9 mouse cellular contexts compared by ENCODE assay signal in the genomic region with DNA sequence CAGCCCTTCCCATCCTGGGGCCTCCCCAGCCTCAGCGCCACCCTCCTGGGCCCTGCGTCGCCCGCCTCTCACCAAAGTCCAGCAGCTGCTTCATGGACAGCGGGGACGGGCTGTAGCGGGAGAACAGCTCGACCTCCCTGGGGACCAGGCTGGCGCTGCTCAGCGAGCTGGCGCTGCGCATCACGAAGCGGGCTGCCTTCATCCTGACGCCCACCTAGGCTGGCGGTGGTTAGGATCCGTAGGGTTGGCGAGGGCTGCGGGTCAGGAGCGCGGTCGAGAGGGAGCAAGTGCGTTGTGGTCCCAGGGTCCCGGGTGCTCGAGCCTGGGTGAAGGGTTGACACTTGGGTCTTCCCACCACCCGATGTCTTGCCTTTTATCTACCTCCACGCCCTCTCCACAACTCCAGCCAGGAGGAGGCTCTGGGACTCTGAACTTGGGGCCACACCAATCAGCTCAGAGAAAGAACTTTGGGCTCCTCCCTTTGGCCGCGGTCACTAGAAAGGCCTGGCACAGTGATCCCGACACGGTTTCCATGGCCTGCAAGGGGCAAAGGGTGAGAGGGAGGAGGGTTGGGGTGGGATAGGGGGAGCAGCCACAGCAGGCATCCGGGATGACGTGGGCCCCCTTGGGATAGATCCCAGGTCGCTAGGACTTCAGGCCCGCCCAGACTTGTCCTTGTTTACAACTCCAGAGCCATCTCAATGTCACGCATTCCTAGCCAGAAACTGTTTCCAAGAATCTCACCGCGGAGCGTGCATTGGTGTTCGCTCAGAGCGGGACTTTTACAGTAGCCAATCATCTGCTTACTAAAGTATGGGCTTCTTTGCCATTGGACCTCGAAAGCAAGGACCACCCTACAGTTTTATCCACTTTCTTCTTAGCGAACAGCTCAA. TPM values are rescaled to one million over a fixed set of nuclear protein-coding genes. Genes with fewer than 3 reads are reported as not detected.
DNase-seq lines count a peak whose midpoint lies in the region; ATAC-seq and TF ChIP-seq lines count a peak whose summit lies in the region.
"Had no signal": no experiment of that assay in that cellular context is flagged by ENCODE, and none has a peak within 500 bp of the region (broad histone marks: within the 10 kb centered on the region; RNA-seq: fewer than 3 reads in every experiment).

A gene (minus strand): TSS at position 349 of the 893 bp plus-strand sequence.

- WGBS in forebrain, embryonic 11.5 days: 2% methylated on average over 42 of the region's 43 CpGs
- WGBS in heart, embryonic 13.5 days: under 1% methylated on average over 43 of the region's 43 CpGs
- WGBS in kidney, postnatal 0 days: 2% methylated on average over 43 of the region's 43 CpGs
- WGBS in limb, embryonic 15.5 days: under 1% methylated on average over 43 of the region's 43 CpGs
- WGBS in thymus, adult 2 months: 11% methylated on average over 43 of the region's 43 CpGs

- peak; percentile 88 for ATAC-seq in forebrain, embryonic 11.5 days (replicated peaks; ENCODE audit: low FRiP score)
- peak; percentile 90 for ATAC-seq in heart, embryonic 13.5 days (ENCODE audit: extremely low read depth, insufficient number of reproducible peaks, low FRiP score, low TSS enrichment)
- ATAC-seq in kidney, postnatal 0 days (replicated peaks; ENCODE audit: low FRiP score, low read depth): peak; percentile 99
- ATAC-seq in limb, embryonic 15.5 days (ENCODE audit: insufficient number of reproducible peaks, low FRiP score, low TSS enrichment, low read depth): peak; percentile 89

- H3K36me3 ChIP-seq in forebrain, embryonic 11.5 days (ENCODE audit: control insufficient read depth, insufficient read depth, low read length): no peaks in the 10 kb centered on the region
- peaks cover 20% of the 10 kb centered on the region for H3K36me3 ChIP-seq in heart, embryonic 13.5 days
- H3K36me3 ChIP-seq in kidney, postnatal 0 days (ENCODE audit: insufficient read depth, low read length): peaks cover 4% of the 10 kb centered on the region; the same call in 1 of the 2 replicates
- H3K36me3 ChIP-seq in limb, embryonic 15.5 days: no peaks in the 10 kb centered on the region
- H3K36me3 ChIP-seq in myocyte (ENCODE audit: control insufficient read depth, insufficient read depth): no peaks in the 10 kb centered on the region
- no peaks in the 10 kb centered on the region for H3K36me3 ChIP-seq in thymus, adult 2 months (ENCODE audit: control insufficient read depth, insufficient read depth, low read length)

- H3ac ChIP-seq in myocyte (ENCODE audit: control insufficient read depth, insufficient read length): peak within 1 kb of the TSS; percentile 6

- H3K9ac ChIP-seq in forebrain, embryonic 11.5 days (ENCODE audit: low read length): peak within 1 kb of the TSS; percentile 61
- H3K9ac ChIP-seq in heart, embryonic 13.5 days: peak within 1 kb of the TSS; percentile 94
- peak within 1 kb of the TSS; percentile 78 for H3K9ac ChIP-seq in kidney, postnatal 0 days (ENCODE audit: low read depth, low read length)
- H3K9ac ChIP-seq in limb, embryonic 15.5 days: peak within 1 kb of the TSS; percentile 39

- H3K27ac ChIP-seq in forebrain, embryonic 11.5 days (ENCODE audit: low read depth, low read length): no peak within 1 kb of the TSS
- peak within 1 kb of the TSS; percentile 93 for H3K27ac ChIP-seq in heart, embryonic 13.5 days (replicated peaks)
- H3K27ac ChIP-seq in kidney, postnatal 0 days: peak within 1 kb of the TSS; percentile 92
- peak within 1 kb of the TSS; percentile 61 for H3K27ac ChIP-seq in limb, embryonic 15.5 days
- H3K27ac ChIP-seq in thymus, adult 2 months (ENCODE audit: control insufficient read depth, insufficient read depth, low read length): no peak within 1 kb of the TSS

- peak within 1 kb of the TSS; percentile 94 for H3K4me2 ChIP-seq in forebrain, embryonic 11.5 days (ENCODE audit: low read depth, low read length, severe bottlenecking)
- peak within 1 kb of the TSS; percentile 82 for H3K4me2 ChIP-seq in heart, embryonic 13.5 days
- peak within 1 kb of the TSS; percentile 94 for H3K4me2 ChIP-seq in kidney, postnatal 0 days (ENCODE audit: low read length)
- H3K4me2 ChIP-seq in limb, embryonic 15.5 days: peak within 1 kb of the TSS; percentile 98
- peak within 1 kb of the TSS; percentile 93 for H3K4me2 ChIP-seq in myocyte (ENCODE audit: low read depth)

- no peaks in the 10 kb centered on the region for H3K27me3 ChIP-seq in forebrain, embryonic 11.5 days (ENCODE audit: control insufficient read depth, insufficient read depth, low read length)
- H3K27me3 ChIP-seq in heart, embryonic 13.5 days (replicated peaks): no peaks in the 10 kb centered on the region
- no peaks in the 10 kb centered on the region for H3K27me3 ChIP-seq in kidney, postnatal 0 days (ENCODE audit: insufficient read depth, low read length)
- no peaks in the 10 kb centered on the region for H3K27me3 ChIP-seq in limb, embryonic 15.5 days
- H3K27me3 ChIP-seq in myocyte (ENCODE audit: control insufficient read depth, insufficient read depth, insufficient read length): no peaks in the 10 kb centered on the region
- H3K27me3 ChIP-seq in thymus, adult 2 months (ENCODE audit: control insufficient read depth, insufficient read depth, low read length): peaks cover 3% of the 10 kb centered on the region; the same call in 1 of the 2 replicates
- H3K27me3 ChIP-seq: CH12.LX had no signal

- peak within 1 kb of the TSS; percentile 43 for H3K4me3 ChIP-seq in forebrain, embryonic 11.5 days (ENCODE audit: low read depth, low read length)
- peak within 1 kb of the TSS; percentile 64 for H3K4me3 ChIP-seq in heart, embryonic 13.5 days
- peak within 1 kb of the TSS; percentile 65 for H3K4me3 ChIP-seq in kidney, postnatal 0 days (replicated peaks; ENCODE audit: low read depth, low read length)
- H3K4me3 ChIP-seq in limb, embryonic 15.5 days: peak within 1 kb of the TSS; percentile 55
- peak within 1 kb of the TSS; percentile 40 for H3K4me3 ChIP-seq in myocyte
- H3K4me3 ChIP-seq in thymus, adult 2 months (ENCODE audit: control insufficient read depth, insufficient read depth, low read length): peak within 1 kb of the TSS; percentile 29

- TF ChIP-seq CTCF in kidney, postnatal 0 days (IDR thresholded peaks at IDR 0.05; ENCODE audit: low read depth): peak; percentile 25; the same call in 1 of the 2 replicates
- TF ChIP-seq CTCF in thymus, adult 2 months (IDR thresholded peaks at IDR 0.05; ENCODE audit: borderline replicate concordance, control insufficient read depth, extremely low read depth, insufficient read depth, low read length, poor library complexity): no peak

- no peaks in the 10 kb centered on the region for H3K9me3 ChIP-seq in forebrain, embryonic 11.5 days (ENCODE audit: control insufficient read depth, low read length)
- H3K9me3 ChIP-seq in heart, embryonic 13.5 days: no peaks in the 10 kb centered on the region
- H3K9me3 ChIP-seq in kidney, postnatal 0 days (replicated peaks; ENCODE audit: low read length): no peaks in the 10 kb centered on the region
- H3K9me3 ChIP-seq in limb, embryonic 15.5 days: no peaks in the 10 kb centered on the region

- peak; percentile 65 for TF ChIP-seq POLR2A in myocyte (IDR thresholded peaks at IDR 0.05; ENCODE audit: insufficient read length, low read depth)
- no peak for TF ChIP-seq POLR2A in thymus, adult 2 months (IDR thresholded peaks at IDR 0.05; ENCODE audit: control insufficient read depth, extremely low read depth, insufficient read depth, low read length, poor library complexity)

- peaks cover 4% of the 10 kb centered on the region; the same call in 1 of the 2 replicates for H3K4me1 ChIP-seq in forebrain, embryonic 11.5 days (replicated peaks; ENCODE audit: control insufficient read depth, insufficient read depth, low read length)
- peaks cover 15% of the 10 kb centered on the region; the same call in 1 of the 2 replicates for H3K4me1 ChIP-seq in heart, embryonic 13.5 days
- no peaks in the 10 kb centered on the region for H3K4me1 ChIP-seq in kidney, postnatal 0 days (replicated peaks; ENCODE audit: insufficient read depth, low read length)
- peaks cover 11% of the 10 kb centered on the region for H3K4me1 ChIP-seq in limb, embryonic 15.5 days
- no peaks in the 10 kb centered on the region for H3K4me1 ChIP-seq in thymus, adult 2 months (replicated peaks; ENCODE audit: control insufficient read depth, insufficient read depth, low read length)

- H3K79me2 ChIP-seq in myocyte (ENCODE audit: control insufficient read depth, insufficient read depth): no peaks in the 10 kb centered on the region

- peak; percentile 94 for DNase-seq in 3134 (ENCODE audit: extremely low read depth, insufficient read length, low spot score)
- DNase-seq in brain, embryonic 18.5 days (ENCODE audit: low read depth, low spot score): peak; percentile 59
- peak; percentile 69 for DNase-seq in forebrain, embryonic 11.5 days (ENCODE audit: low spot score)
- DNase-seq in kidney, postnatal 0 days (ENCODE audit: low spot score): peak; percentile 97
- DNase-seq in thymus, adult 2 months: peak; percentile 1

TF ChIP-seq in myocyte, 11 proteins besides CTCF, POLR2A, EP300 and RAD21:
- TF ChIP-seq MYOD1 (IDR thresholded peaks at IDR 0.05; ENCODE audit: control insufficient read depth in 1 of 3, insufficient read length in 2 of 3, low read depth in 2 of 3): peak in 2 of 3 experiments; percentile 33 to 75
- TF ChIP-seq TCF3 (IDR thresholded peaks at IDR 0.05; ENCODE audit: insufficient read length, low read depth): no peak
- peak in 2 of 3 experiments; percentile 60 to 66 for TF ChIP-seq MYOG (IDR thresholded peaks at IDR 0.05; ENCODE audit: control insufficient read depth in 1 of 3, insufficient read depth in 1 of 3, insufficient read length in 2 of 3, low read depth in 2 of 3)
- TF ChIP-seq E2F4 (IDR thresholded peaks at IDR 0.05; ENCODE audit: insufficient read depth): peak; percentile 87
- TF ChIP-seq MAX (IDR thresholded peaks at IDR 0.05; ENCODE audit: low read depth): no peak
- TF ChIP-seq POLR2AphosphoS2 (IDR thresholded peaks at IDR 0.05; ENCODE audit: insufficient read length, low read depth): peak; percentile 60

RNA-seq across cellular contexts. Expression of the gene that starts here (rescaled TPM):
- polyA plus RNA-seq in forebrain, embryonic 11.5 days (2014; fragmentation: Nextera tagmentation; extraction: Ambion mirVana): 0.80 and 1.4 TPM in 2 replicates
- 20.4 and 22.4 TPM in 2 replicates for polyA plus RNA-seq in heart, embryonic 13.5 days (2015; fragmentation: Nextera tagmentation; extraction: Ambion mirVana)
- 14.5 and 15.9 TPM in 2 replicates for polyA plus RNA-seq in kidney, postnatal 0 days (2015; fragmentation: Nextera tagmentation; extraction: Ambion mirVana)
- 2.2 and 7.5 TPM in 2 replicates for polyA plus RNA-seq in limb, embryonic 15.5 days (2015; fragmentation: Nextera tagmentation; extraction: Ambion mirVana)
- 5.3 TPM for polyA plus RNA-seq in myocyte (2012; fragmentation: generic; extraction: Trizol)
- polyA plus RNA-seq in thymus, adult 2 months (2012; rRNA removed): 26.1 and 28.6 TPM in 2 replicates

Comparison
In these comparisons a context has a peak if more than half of its experiments do, and no peak if none do; other contexts are left out.
1. DNase-seq: peak in every context shown above with its lines; median percentile 97 in kidney, postnatal 0 days; 94 in 3134; 69 in forebrain, embryonic 11.5 days; 59 in brain, embryonic 18.5 days; 1 in thymus, adult 2 months.
2. H3K27ac ChIP-seq: peak in heart, embryonic 13.5 days (single experiment), kidney, postnatal 0 days (single experiment) and limb, embryonic 15.5 days (single experiment); none in forebrain, embryonic 11.5 days (single experiment) and thymus, adult 2 months (single experiment).
3. H3K9ac ChIP-seq: peak in every context shown above with its lines; median percentile 94 in heart, embryonic 13.5 days; 78 in kidney, postnatal 0 days; 61 in forebrain, embryonic 11.5 days; 39 in limb, embryonic 15.5 days.
4. Peak in every context shown above with its lines, with median percentiles within 50 percentile points of each other: ATAC-seq, H3K4me2 ChIP-seq and H3K4me3 ChIP-seq.